Mouse (Mus musculus): ENCODE measurements at regions not wholly inside any gene's neighbourhood (a gene's known extent, or its start where the extent isn't known, plus 50 kb on each side); places are given as distances from the start of the nearest gene placed in this dataset.

- 24% methylated on average over 2 of the region's 2 CpGs for WGBS
- TF ChIP-seq CTCF (IDR thresholded peaks at IDR 0.05; ENCODE audit: insufficient read depth, low read depth, low read length) (peak; percentile 62; the same call in 1 of the 2 replicates), POLR2A (IDR thresholded peaks at IDR 0.05; ENCODE audit: insufficient read depth, low read depth, low read length) (no peak)
- Histone ChIP-seq H3K27ac (ENCODE audit: insufficient read depth, low read depth, low read length) (no peak overlapping the region), H3K4me3 (ENCODE audit: insufficient read depth, low read depth, low read length) (no peak overlapping the region), H3K4me1 (ENCODE audit: control insufficient read depth, insufficient read depth, low read length) (peaks cover 2% of the 10 kb centered on the region; the same call in 1 of the 2 replicates)
These were observed 118.9 kb upstream of the Ptprm start for GRCm38 (mm10) chr17:67473137-67473536.

DNA sequence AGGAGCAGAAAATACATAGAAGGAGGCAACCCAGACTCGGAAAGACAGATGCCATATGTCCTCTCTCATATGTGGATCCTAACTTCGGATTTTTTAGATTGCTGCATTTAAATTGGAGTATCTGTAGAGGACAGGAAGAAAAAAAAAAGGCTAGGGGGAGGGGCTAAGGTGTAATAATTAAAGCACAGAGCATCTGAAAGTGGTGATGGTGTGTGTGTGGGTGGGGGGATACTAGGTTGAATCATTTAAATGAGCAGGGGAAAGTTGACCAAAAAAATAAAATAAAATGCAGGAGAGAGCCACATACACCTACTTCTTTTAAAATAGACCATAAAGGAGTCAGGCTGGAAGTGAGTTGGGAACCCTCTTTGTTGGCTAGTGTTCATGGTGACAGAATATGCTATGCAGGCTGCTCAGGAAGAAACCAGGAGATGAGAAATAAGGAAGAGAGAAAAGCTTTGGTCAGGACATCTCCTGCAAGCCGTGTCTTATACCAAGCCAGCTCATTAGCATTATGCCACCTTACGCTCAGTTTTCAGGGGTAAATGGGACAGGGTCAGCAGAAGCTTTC is 104.7 kb upstream of the Ptprm start:
- H3K4me1 ChIP-seq (ENCODE audit: control insufficient read depth, insufficient read depth, low read length), result no peaks in the 10 kb centered on the region
- no peak overlapping the region for H3K4me3 ChIP-seq (ENCODE audit: insufficient read depth, low read depth, low read length)
- WGBS, result 90% methylated on average over 4 of the region's 4 CpGs
- TF ChIP-seq CTCF (IDR thresholded peaks at IDR 0.05; ENCODE audit: insufficient read depth, low read depth, low read length) (no peak), POLR2A (IDR thresholded peaks at IDR 0.05; ENCODE audit: insufficient read depth, low read depth, low read length) (no peak)
- H3K27ac ChIP-seq (ENCODE audit: insufficient read depth, low read depth, low read length), result no peak overlapping the region

DNA sequence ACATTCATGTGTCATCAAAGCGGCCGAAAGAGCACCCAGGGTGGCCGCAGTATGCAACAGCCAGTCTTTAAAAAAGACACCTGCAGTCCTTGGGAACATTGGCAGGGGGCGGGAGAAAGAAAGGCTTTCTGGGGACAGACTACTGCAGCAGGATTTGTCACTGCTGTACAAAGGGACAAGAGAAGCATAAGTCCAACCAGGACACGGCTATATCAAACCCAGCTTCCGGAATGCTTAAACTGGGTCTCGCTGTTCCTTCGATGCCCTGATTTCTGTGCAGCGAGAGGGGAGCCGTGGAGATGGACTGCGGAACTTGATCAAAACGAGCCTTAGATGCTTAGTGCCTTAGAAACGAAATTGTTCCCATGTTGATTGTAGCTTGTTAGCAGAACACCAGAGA is 97.7 kb upstream of the Ptprm start:
- Histone ChIP-seq H3K4me3 (ENCODE audit: insufficient read depth, low read depth, low read length) (no peak overlapping the region), H3K4me1 (ENCODE audit: control insufficient read depth, insufficient read depth, low read length) (peaks cover 8% of the 10 kb centered on the region; the same call in 1 of the 2 replicates), H3K27ac (ENCODE audit: insufficient read depth, low read depth, low read length) (no peak overlapping the region)
- WGBS, result 39% methylated on average over 13 of the region's 13 CpGs
- no peak for TF ChIP-seq CTCF (IDR thresholded peaks at IDR 0.05; ENCODE audit: insufficient read depth, low read depth, low read length)
- no peak for TF ChIP-seq POLR2A (IDR thresholded peaks at IDR 0.05; ENCODE audit: insufficient read depth, low read depth, low read length)

- TF ChIP-seq CTCF (IDR thresholded peaks at IDR 0.05; ENCODE audit: insufficient read depth, low read depth, low read length) (no peak), POLR2A (IDR thresholded peaks at IDR 0.05; ENCODE audit: insufficient read depth, low read depth, low read length) (no peak)
- WGBS, result 80% methylated on average over 2 of the region's 2 CpGs
These were observed 96.8 kb upstream of the Ptprm start for GRCm38 (mm10) chr17:67451081-67451480.

GRCm38 (mm10) chr17:67450021-67450420 is 95.8 kb upstream of the Ptprm start:
- WGBS, result 66% methylated on average over 5 of the region's 5 CpGs
- no peak overlapping the region for H3K27ac ChIP-seq (ENCODE audit: insufficient read depth, low read depth, low read length)
- TF ChIP-seq CTCF (IDR thresholded peaks at IDR 0.05; ENCODE audit: insufficient read depth, low read depth, low read length) (no peak), POLR2A (IDR thresholded peaks at IDR 0.05; ENCODE audit: insufficient read depth, low read depth, low read length) (no peak)

More at GRCm38 (mm10) chr17:67451081-67451480, 96.8 kb upstream of the Ptprm start:
- H3K27ac ChIP-seq (ENCODE audit: insufficient read depth, low read depth, low read length), result no peak overlapping the region
- H3K4me1 ChIP-seq (ENCODE audit: control insufficient read depth, insufficient read depth, low read length), result peaks cover 8% of the 10 kb centered on the region; the same call in 1 of the 2 replicates
- H3K4me3 ChIP-seq (ENCODE audit: insufficient read depth, low read depth, low read length), result no peak overlapping the region

GRCm38 (mm10) chr17:67445986-67446385 is 91.7 kb upstream of the Ptprm start:
- no peak overlapping the region for H3K27ac ChIP-seq (ENCODE audit: insufficient read depth, low read depth, low read length)
- TF ChIP-seq CTCF (IDR thresholded peaks at IDR 0.05; ENCODE audit: insufficient read depth, low read depth, low read length) (no peak), POLR2A (IDR thresholded peaks at IDR 0.05; ENCODE audit: insufficient read depth, low read depth, low read length) (no peak)
- no peak overlapping the region for H3K4me3 ChIP-seq (ENCODE audit: insufficient read depth, low read depth, low read length)
- H3K4me1 ChIP-seq (ENCODE audit: control insufficient read depth, insufficient read depth, low read length), result peaks cover 3% of the 10 kb centered on the region; the same call in 1 of the 2 replicates

More at GRCm38 (mm10) chr17:67450021-67450420, 95.8 kb upstream of the Ptprm start:
- Histone ChIP-seq H3K4me3 (ENCODE audit: insufficient read depth, low read depth, low read length) (no peak overlapping the region), H3K4me1 (ENCODE audit: control insufficient read depth, insufficient read depth, low read length) (peaks cover 10% of the 10 kb centered on the region; the same call in 1 of the 2 replicates)

- no peak for TF ChIP-seq CTCF (IDR thresholded peaks at IDR 0.05; ENCODE audit: insufficient read depth, low read depth, low read length)
- no peak for TF ChIP-seq POLR2A (IDR thresholded peaks at IDR 0.05; ENCODE audit: insufficient read depth, low read depth, low read length)
- 70% methylated on average over 2 of the region's 2 CpGs for WGBS
These were observed 86.7 kb upstream of the Ptprm start for GRCm38 (mm10) chr17:67440961-67441360.

DNA sequence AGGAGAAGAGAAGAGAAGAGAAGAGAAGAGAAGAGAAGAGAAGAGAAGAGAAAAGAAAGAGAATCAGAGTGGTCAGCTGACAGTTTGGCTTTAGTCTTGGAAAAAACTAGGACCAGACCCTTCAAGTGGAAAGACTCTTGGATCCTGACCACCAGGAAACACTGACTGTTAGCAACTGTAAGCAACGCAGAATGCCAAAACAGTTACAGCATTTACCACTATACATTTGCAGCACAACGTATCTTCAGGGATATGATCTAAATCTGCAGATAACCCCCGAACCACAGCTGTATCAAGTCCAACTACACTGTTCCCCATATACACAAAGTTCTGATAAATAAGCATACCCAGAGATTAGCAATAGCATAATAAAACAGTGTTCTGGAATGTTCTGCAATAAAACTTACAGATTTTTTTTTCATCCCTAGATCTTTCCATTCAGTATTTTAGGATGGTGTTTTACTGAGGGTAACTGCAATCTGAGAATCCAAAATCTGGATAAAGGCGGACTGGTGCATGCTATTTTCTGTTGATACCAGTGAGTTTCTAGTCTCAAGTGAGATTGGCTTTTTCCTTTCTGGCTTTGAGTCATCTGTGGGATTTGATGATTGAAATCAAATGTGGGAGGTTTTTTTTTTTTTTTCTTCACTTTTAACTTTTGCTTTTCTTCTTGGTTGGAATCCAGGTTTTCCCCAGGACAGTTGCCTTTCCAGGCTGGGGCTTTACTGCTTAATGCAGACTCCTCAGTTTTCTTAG is 65.9 kb upstream of the Ptprm start:
- Histone ChIP-seq H3K27ac (ENCODE audit: insufficient read depth, low read depth, low read length) (no peak overlapping the region), H3K4me3 (ENCODE audit: insufficient read depth, low read depth, low read length) (no peak overlapping the region), H3K4me1 (ENCODE audit: control insufficient read depth, insufficient read depth, low read length) (no peaks in the 10 kb centered on the region)
- TF ChIP-seq CTCF (IDR thresholded peaks at IDR 0.05; ENCODE audit: insufficient read depth, low read depth, low read length), result no peak
- TF ChIP-seq POLR2A (IDR thresholded peaks at IDR 0.05; ENCODE audit: insufficient read depth, low read depth, low read length), result no peak
- 84% methylated on average over 4 of the region's 4 CpGs for whole genome bisulfite sequencing

More at GRCm38 (mm10) chr17:67440961-67441360, 86.7 kb upstream of the Ptprm start:
- peaks cover 3% of the 10 kb centered on the region; the same call in 1 of the 2 replicates for H3K4me1 ChIP-seq (ENCODE audit: control insufficient read depth, insufficient read depth, low read length)
- no peak overlapping the region for H3K27ac ChIP-seq (ENCODE audit: insufficient read depth, low read depth, low read length)
- no peak overlapping the region for H3K4me3 ChIP-seq (ENCODE audit: insufficient read depth, low read depth, low read length)

DNA sequence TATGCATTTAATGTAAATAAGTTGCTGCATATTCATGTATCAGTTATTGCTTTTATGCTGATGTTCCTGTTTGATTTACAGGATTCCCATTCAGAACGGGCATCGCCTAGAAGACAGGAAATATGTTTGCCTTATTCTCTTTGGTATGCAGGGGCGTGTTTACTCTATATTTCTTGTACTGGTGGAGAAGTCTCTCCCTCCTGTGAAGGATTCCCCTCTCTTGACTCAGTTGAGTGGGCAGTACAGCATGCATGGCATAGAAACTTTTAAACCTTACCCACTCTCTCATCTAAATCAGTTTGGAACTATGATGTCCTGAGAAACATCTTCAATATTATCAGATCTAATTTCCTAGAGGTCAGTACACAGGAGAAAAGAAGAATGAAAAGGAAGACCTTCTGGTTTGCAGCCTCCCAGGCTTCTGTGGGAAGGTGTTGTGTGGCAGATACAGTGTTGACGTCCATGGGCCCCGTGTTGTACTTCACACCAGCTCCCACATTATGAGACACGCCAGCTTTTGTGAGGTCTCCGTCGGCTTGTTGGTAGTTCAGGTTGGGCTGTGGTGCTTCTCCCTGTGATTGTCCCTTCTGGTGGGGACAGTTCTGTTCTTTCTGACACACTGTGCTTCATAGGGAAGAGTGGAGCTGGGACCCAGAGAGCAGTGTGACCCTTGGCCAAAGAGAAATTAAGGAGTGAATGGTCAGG is 58.4 kb upstream of the Ptprm start:
- no peak overlapping the region for H3K27ac ChIP-seq (ENCODE audit: insufficient read depth, low read depth, low read length)
- H3K4me3 ChIP-seq (ENCODE audit: insufficient read depth, low read depth, low read length), result no peak overlapping the region
- WGBS, result 94% methylated on average over 8 of the region's 8 CpGs
- H3K4me1 ChIP-seq (ENCODE audit: control insufficient read depth, insufficient read depth, low read length), result no peaks in the 10 kb centered on the region
- no peak for TF ChIP-seq POLR2A (IDR thresholded peaks at IDR 0.05; ENCODE audit: insufficient read depth, low read depth, low read length)
- no peak for TF ChIP-seq CTCF (IDR thresholded peaks at IDR 0.05; ENCODE audit: insufficient read depth, low read depth, low read length)

Measured in olfactory bulb, adult 2 months (tissue).